Mouse (Mus musculus) kidney, postnatal 4 days (tissue): ENCODE measurements around the gene Rbp2.

Experiments
- DNase-seq, 2 experiments: peaks; one replicate each; pipeline ENCODE4 v3.0.0; 2021; ENCODE audit warnings: mixed read lengths in 2 of 2

Rbp2 gene

DNA sequence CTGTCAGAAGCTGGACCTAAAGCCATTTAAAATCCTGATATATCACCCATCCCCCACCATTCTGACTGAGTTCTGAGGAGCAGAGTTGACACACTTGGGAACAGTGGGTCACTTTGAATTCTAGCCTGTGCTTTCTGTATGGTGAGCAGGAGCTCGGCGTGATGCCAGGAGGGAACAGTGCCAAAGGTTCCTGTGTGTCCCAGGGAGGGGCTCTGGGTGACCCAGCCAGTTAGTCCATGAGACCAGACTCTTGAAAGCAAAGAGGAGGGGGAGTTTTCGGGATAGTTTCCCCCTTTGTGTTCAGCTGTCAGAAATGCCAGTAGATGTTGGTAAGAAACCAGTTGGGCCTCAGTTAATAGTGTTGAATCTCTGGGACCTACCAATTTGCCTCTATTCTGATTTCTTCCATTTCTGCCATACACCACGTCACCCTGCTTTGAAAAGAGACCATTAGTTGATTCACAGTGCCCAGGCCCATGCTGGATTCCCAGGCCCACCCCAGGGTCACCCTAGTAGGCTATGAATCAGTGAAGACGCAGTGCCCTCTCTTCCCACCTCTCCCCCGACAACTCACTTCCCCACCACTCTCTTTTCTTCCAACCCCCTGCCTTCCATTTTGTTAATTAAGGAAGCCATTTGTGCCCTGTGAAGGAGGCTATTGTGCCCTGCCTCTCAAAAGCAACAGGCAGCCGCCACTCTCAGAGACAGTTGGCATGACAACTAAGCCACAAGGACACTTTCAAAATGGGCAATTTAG is 39.0 kb downstream of the Rbp2 start:
- peak; percentile 34 to 41 for DNase-seq

DNA sequence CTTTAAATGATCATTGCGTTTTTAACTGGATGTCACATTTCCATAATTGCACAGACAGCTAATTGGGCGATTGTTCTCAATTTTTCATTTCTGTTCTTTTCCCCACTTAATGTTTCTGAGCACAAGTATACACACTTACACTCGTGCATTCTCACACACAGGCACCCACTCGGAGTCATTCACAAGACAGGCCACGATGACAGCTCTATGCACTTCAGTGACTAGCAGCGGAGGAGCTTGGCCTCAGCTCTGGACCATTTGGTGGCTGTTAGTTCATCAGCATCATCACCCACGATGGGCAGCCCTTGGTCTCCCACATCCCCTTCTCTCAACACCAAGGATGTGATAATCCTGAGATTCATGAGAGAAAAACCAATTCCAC is 39.6 kb downstream of the Rbp2 start:
- DNase-seq = no peak

DNA sequence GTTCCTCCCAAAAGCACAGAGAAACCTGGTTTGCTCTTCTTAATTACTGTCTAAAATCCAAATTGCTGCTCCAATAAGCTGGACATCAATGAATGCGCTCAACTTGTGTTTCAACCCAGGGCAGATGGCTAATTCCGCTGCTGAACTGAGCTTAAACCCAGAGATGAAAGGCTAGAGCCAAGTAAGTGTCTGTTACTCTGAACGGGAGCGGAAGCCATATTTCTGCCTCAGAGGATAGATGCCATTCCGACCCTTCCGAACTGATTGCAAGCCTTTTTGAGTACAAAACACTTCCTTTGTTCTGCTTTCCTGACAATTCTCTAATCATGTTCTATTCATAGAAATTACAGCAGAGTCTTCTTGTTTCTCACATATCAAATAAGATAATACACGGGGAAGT is 41.3 kb downstream of the Rbp2 start:
- DNase-seq = peak in 1 of 2 experiments; percentile 26

DNA sequence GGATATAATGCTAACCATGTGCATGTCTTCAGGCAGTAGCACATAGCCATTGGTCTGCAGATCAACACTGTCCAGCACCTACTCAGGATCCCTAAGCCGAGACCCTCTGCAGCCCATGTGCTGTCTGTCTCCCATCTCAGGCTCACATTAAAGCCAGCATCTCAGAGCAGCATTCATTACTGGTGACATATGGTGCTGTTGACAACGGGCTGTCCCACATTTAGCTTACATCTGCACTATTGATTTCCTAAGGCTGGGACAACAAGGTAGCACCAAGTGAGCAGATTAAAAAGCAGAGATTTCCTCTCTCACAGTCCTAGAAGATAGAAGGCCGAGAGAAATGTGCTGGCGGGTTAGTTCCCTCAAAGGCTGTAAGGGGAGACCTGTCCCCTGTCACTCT is 43.9 kb downstream of the Rbp2 start:
- no peak for DNase-seq

DNA sequence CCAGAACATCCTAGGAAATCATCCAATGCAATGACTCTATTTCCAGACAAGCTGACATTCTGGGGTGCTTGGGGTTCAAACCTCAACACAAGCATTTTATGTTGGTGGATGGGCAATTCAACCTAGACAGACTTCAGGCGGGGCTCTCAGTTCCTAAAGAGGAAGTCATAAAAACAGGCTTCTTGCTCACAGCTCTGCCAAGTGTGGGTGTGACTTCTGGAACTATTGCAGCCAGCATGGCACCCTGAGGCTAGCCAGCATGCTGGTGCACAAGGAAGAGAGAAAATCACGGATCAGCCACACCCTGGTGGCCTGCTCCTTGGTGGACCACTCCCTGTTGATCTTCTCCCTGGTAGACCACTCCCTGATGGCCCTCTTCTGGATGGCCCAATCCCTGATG is 45.1 kb downstream of the Rbp2 start:
- DNase-seq = no peak

DNA sequence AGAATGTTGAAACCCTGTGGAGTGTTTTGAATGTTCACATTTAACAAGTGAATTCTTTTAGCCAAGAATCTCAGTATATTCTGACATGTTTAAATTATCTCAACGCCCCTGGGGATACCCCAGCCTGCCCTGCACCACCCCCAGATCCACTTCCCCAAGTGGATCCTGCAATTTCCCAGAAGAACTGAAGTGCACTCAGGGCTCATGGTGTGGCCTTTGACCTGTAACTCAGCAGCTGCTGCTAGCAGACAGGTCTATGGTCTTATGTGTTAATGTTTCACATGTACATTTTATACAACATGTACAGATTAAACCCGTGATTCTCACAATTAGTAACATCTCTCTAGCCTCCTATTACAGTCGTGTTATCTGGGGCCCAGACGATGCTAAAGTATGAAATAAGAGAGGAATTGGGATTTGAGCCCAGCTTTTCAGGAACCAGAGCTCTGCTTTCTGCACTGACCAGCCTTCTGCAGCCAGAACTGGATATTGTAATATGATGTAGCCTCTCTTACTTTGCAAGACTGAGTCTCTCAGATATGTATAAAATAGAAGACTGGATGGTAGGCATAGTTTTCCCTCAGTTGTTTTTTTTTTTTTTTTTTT is 48.9 kb downstream of the Rbp2 start:
- DNase-seq = peak in 1 of 2 experiments; percentile 22

DNA sequence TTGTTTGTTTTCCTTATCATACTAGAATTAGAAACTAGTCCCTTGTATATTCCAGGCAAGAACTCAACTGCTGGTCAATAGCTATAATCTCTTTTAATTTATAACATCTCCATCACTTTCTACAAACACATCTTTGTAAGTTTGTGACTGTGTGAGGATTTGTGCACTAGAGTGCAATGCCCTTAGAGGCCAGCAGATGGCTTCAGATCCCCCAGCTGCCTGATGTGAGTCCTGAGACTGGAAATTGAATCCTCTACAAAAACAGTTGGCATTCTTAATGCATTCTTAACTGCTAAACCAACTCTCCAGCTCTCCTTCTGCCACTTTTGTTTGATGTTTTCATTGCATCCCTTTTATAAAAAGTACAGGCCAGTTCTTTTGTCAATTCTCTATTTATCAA is 49.8 kb downstream of the Rbp2 start:
- peak in 1 of 2 experiments; percentile 11 for DNase-seq

DNA sequence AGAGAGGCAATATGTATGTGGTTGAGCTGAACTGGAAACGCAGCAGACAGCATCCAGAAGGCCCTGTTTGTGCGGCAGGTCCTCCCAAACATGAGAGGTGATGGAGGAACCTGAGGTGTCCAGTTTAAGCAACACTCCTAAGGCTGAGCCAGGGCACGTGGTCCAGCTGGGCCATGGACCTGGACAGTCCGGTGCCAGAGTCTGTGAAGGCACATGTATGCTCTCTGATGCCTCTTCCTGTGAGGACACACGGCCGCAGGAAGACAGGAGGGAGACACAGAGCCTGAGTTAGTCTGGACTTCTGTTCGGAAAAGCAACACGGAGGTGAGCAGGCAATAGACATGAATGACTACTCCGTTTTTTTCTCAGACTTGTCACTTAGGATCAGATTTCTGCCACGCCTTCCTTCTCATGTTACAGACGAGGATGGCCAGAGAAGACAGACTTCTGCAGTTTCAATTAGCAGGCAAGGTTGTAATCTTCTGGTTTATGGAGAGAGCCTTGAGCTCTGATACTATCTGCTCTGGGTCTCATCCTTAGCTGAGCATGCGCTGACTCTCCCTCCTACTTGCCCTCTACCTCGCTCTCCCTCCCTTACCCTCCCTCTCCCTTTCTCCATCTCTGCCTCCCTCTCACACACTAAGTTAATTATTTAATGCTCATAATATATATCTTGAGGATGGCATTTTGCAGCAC is 52.2 kb downstream of the Rbp2 start:
- peak; percentile 11 to 36 for DNase-seq

DNA sequence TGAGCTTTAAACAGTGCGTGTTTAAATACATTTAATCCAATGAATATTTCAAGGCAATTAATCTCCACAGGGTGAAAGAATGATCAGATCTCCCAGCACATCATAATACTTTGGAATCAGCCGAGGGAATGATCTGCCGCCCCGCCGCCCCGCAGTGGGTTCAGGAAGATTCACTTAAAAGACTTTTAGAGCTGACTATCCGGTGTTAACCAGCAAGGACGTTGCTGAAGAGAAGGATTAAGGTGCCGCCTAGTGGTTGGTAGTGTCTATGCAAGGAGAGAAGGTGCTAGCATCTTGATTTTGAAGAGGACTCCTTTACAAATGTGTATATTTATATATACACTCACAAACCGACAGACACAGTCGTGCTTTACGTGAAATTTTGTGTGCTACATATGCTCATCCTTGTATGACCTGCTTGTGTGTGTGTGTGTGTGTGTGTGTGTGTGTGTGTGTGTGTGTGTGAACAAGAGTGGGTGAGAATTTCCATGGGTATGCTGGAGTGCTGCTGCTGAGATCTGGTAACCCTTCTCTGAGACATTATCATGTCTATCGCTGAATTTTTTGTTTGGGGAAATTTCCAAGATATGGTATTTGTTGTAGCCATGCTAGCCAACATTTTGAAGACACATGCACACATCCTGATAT is 52.9 kb downstream of the Rbp2 start:
- peak; percentile 75 to 83 for DNase-seq

DNA sequence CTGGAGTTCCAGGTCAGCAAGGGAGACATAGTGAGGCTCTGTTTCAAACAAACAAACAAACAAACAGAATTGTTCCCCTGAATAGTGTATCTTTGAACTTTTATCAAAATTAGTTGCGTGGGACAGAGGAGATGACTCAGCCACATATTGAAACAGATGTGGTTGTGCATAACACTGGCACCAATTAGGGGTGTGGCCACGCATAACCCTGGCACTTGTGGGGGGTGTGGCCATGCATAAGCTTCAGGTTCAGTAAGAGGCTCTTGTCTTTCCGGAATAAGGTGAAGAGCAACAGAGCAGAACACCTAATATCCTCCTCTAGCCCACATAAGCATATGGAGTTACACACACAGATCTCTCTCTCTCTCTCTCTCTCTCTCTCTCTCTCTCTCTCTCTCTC is 58.1 kb downstream of the Rbp2 start:
- DNase-seq = no peak
